Mouse (Mus musculus) liver, embryonic 14.5 days (tissue): ENCODE measurements at regions not wholly inside any gene's neighbourhood (a gene's known extent, or its start where the extent isn't known, plus 50 kb on each side); places are given as distances from the start of the nearest gene placed in this dataset.

Experiments
- ATAC-seq: fragments of 200-750 bp; cut with Nextera tagmentation; 2 replicates; pipeline ENCODE4 v1.8.0; 2017; ENCODE audit warnings: moderate number of reproducible peaks, mild to moderate bottlenecking, moderate library complexity; ENCODE audit not compliant: insufficient read depth
- DNase-seq, 3 experiments: peaks; one replicate each; pipeline ENCODE4 v3.0.0-alpha.2; 2012 to 2013; ENCODE audit warnings: low read depth in 3 of 3, low spot score in 3 of 3
- H3K27ac ChIP-seq: fragments of 300-500 bp; sonication (generic); 2 replicates; pipeline ENCODE4 v1.5.1; 2014; ENCODE audit warnings: moderate library complexity, mild to moderate bottlenecking, control low read depth, inconsistent platforms
- H3K27me3 ChIP-seq: fragments of 300-500 bp; sonication (generic); 2 replicates; pipeline ENCODE4 v1.6.1; 2014; ENCODE audit warnings: mild to moderate bottlenecking, low read length, moderate library complexity; ENCODE audit not compliant: control insufficient read depth, insufficient read depth
- H3K36me3 ChIP-seq: fragments of 300-500 bp; sonication (generic); replicated peaks from 2 replicates; pipeline ENCODE4 v1.6.1; 2014; ENCODE audit warnings: low read depth; ENCODE audit not compliant: control insufficient read depth, insufficient read depth
- H3K4me1 ChIP-seq, 2 experiments: fragments of 200-500 bp in 1 of 2; fragments of 300-500 bp in 1 of 2; sonication (generic) in 1 of 2; replicated peaks; 2 replicates each; pipeline ENCODE4 v1.6.1; 2012 to 2014; ENCODE audit warnings: antibody characterized with exemption in 1 of 2, inconsistent platforms in 1 of 2, low read length in 1 of 2; ENCODE audit not compliant: control insufficient read depth in 2 of 2, insufficient read depth in 2 of 2
- H3K4me2 ChIP-seq: fragments of 300-500 bp; sonication (generic); 2 replicates; pipeline ENCODE4 v1.6.1; 2014; ENCODE audit warnings: low read depth, mild to moderate bottlenecking, control low read depth, moderate library complexity
- H3K4me3 ChIP-seq, 2 experiments: fragments of 200-500 bp in 1 of 2; fragments of 300-500 bp in 1 of 2; sonication (generic) in 1 of 2; 2 replicates each; pipeline ENCODE4 v1.5.1; 2012 to 2014; ENCODE audit warnings: low read depth in 2 of 2, low read length in 2 of 2, mild to moderate bottlenecking in 2 of 2, control low read depth in 1 of 2, inconsistent platforms in 1 of 2, moderate library complexity in 1 of 2; ENCODE audit not compliant: insufficient read depth in 1 of 2
- H3K9ac ChIP-seq: fragments of 300-500 bp; sonication (generic); replicated peaks from 2 replicates; pipeline ENCODE4 v1.6.1; 2014; ENCODE audit warnings: mild to moderate bottlenecking, control low read depth, moderate library complexity
- H3K9me3 ChIP-seq: fragments of 300-500 bp; sonication (generic); 2 replicates; pipeline ENCODE4 v1.6.1; 2016; ENCODE audit warnings: low read length, mixed read lengths; ENCODE audit not compliant: control insufficient read depth
- CTCF ChIP-seq: IDR thresholded peaks from 2 replicates; pipeline ENCODE4 v1.5.1; 2016; ENCODE audit warnings: antibody characterized with exemption, low read depth, control low read depth
- EP300 ChIP-seq: IDR thresholded peaks from 2 replicates; pipeline ENCODE4 v1.6.1; 2016; ENCODE audit warnings: antibody characterized with exemption, low read depth
- WGBS: fragments of 180-500 bp; shearing (Covaris S2); extraction: QIAGEN DNeasy Blood & Tissue Kit; methylation state at CpG from one replicate; pipeline ENCODE4 v1.1.7; 2014; ENCODE audit not compliant: insufficient replicate concordance; 5-methylcytosine and 5-hydroxymethylcytosine counted together

GRCm38 (mm10) chr4:34499731-34500130 lies 51.0 kb upstream of the Akirin2 start:
- Histone ChIP-seq H3K36me3 (no peaks in the 10 kb centered on the region), H3K4me2 (no peak overlapping the region), H3K4me1 (no peaks in the 10 kb centered on the region), H3K4me3 (no peak overlapping the region), H3K27ac (no peak overlapping the region), H3K9me3 (no peaks in the 10 kb centered on the region), H3K9ac (no peak overlapping the region), H3K27me3 (no peaks in the 10 kb centered on the region)
- TF ChIP-seq CTCF (no peak), EP300 (no peak)
- WGBS = 75% methylated on average over 3 of the region's 3 CpGs
- no peak for DNase-seq
- ATAC-seq = no peak
